Mouse (Mus musculus) left cerebral cortex, postnatal 14 days (tissue): Measurements from ENCODE around the gene Gm20517. TPM values are rescaled to one million over a fixed set of nuclear protein-coding genes. Genes with fewer than 3 reads are reported as not detected.
"Not testable (repeated sequence)": the region's sequence is repeated elsewhere in the genome, so short reads cannot be mapped to it uniquely, and the experiment has no call there.

Experiments
- DNase-seq, 2 experiments: peaks; one replicate each; pipeline ENCODE4 v3.0.0; 2021 to 2022; ENCODE audit warnings: low spot score in 2 of 2, mixed read lengths in 1 of 2
- intact Hi-C: fragments of 180-260 bp; cut with DNase I; formaldehyde crosslinking; loops from one replicate; pipeline ENCODE4 v1.15.1; 2025
- total RNA-seq, 2 experiments: library from RNA; stranded (reverse); gene quantifications; 2 replicates each; pipeline ENCODE4 v1.2.3; 2021

Gm20517 gene
- total RNA-seq, 2 experiments from 2014 or later: 5.8 to 7.4 TPM

DNA sequence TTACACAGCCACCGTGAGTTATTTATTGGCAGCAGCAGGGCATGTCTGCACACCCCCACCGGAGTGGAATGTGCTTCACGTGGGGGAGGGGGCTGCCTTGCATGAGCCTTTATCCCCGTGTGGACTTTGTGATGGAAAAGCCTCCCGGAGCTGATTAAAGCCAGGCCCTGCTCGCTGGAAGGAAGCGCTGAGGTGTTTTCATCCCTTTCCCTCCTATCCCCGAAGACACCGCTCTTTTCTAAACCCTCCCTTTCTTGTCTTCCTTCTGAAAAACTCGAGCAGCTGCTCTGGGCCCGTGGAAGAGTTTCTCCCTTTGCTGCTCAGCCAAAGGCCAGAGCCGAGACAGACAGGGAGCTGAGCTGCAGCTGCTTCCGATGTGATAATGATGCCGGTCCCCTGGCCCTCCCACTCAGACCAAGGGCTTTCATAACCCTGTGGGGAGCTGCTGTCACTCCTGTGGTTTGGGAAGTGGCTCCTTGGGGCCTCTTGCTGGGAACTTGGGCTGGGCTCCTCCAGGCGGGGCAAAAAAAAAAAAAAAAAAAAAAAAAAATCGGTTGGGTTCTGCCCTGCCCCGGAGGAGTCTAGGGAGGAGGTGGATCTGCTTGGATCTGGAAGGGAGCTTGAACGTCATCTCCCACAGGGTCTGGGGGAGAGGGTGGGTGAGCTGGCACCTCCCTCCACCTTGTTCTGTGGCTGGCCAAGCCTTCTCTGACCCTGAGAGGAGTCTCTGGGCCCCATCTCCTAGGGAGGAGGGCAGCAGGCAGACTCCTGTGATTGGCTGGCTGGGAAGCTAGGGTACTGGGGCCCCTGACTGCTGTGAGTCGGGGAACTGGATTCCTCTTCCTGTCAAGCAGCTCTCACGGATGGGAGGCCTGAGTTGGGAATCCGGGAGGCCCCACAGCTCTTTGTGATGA, 15.9 kb upstream of the Gm20517 start:
- intact Hi-C loops: loop anchor here (2.0 to 10.0 kb wide), 2 partner anchors 85 to 211 kb away; partner anchors contain the start of gene Guca1b

DNA sequence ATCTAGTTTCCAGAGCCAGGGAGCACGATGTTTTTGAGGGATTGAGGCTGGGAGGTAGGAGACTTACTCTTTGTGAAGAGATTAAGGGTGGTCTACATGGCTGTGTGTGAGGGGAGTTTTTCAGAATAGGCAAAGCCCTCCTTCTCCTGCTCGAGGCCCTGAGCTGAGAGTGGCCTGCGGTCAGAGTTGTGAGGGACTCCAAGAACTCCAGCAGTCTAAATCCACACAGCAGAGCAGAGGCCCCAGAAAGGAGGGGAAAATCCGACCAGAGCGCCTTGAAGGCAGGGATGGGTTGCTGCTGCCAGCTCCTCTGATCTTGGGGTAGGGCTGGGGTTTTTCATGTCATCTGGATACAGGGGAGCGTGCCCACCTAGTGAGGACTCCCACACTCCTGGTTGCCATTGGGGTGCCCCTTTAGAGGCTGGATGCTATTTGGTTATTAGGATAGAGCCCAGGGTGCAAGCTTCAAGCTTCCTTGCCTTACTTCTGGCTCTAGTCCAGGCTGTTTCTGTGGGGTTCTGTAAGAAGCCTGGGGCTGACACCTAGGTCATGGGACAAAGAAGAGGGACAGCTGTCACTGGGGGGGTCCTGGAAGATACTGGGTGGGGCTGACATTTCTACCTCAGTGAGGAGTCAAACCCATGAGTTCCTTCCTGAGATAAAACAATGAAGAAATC, 15.1 kb upstream of the Gm20517 start:
- intact Hi-C loops: loop anchor here (10.0 kb wide), 1 partner anchor 211 kb away; the partner anchor contains the start of gene Guca1b
- no peak for DNase-seq

More for the DNA sequence above, 15.9 kb upstream of the Gm20517 start:
- no peak for DNase-seq

DNA sequence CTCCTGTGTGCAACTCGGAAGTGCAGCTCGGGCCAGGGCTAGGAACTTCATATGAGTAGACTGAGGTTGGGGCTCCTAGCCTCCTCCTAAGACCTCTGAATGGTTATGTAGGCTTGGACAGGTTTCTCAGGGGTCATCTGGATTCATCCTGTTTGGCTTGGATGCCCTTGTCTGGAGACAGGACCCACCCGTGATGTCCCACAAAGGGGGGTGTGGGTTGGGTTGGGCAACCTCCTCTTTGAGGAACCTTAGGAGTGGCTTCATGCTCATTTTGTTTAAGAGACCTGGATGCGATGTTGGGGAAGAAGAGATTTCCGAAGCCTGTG, 14.6 kb upstream of the Gm20517 start:
- intact Hi-C loops: loop anchor here (10.0 kb wide), 1 partner anchor 212 kb away; the partner anchor contains the start of gene Guca1b

DNA sequence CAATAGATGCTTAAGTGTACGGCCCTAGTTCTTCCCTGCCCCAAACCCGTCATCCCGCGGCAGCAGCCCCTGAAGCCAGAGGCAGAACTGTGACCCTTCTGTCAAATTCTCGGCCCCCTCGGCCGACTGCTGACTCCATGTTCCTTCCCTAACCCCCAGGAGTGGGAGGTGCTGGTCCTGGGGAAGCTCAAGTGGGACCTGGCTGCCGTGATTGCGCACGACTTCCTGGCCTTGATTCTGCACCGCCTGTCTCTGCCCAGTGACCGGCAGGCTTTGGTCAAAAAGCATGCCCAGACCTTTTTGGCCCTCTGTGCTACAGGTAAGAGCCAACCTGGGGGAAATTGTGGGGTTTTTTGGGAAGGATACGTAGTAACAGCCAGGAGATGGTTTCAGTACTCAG, 14.1 kb upstream of the Gm20517 start:
- DNase-seq: no peak
- intact Hi-C loops: loop anchor here (10.0 kb wide), 1 partner anchor 212 kb away; the partner anchor contains the start of gene Guca1b

More for the DNA sequence above, 14.6 kb upstream of the Gm20517 start:
- DNase-seq: no peak

DNA sequence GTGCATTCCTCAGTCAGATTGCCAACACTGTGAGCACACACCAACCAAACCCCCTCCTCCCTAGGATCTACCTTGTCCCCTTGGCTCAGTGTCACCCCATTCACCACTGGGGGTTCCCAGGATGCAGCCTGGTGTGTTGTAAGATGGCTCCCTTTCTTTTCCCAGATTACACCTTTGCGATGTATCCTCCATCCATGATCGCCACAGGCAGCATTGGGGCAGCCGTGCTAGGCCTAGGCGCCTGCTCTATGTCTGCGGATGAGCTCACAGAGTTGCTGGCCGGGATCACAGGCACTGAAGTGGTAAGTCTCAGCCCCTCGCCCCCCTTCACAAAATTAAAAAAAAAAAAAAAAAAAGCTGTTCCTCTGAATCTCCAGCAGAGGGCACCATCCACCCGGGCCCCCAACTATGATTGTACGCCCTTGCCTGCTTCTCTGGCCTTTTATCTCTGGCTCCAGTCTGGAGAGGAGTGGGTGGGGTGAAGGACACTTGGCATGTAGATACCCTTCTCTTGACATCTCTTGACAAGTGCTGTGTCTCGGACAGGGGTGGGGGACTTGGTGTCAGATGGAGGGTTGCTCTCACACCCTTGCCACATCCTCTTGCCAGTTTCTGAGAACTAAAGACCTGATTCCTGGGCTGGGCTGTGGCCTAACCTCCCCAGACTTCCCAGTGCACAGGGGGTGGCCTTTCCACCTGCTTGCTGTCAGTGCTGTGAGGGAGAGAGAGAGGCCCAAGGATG, 13.4 kb upstream of the Gm20517 start:
- DNase-seq: peak in 1 of 2 experiments; percentile 28
- intact Hi-C loops: loop anchor here (10.0 kb wide), 1 partner anchor 213 kb away; the partner anchor contains the start of gene Guca1b

DNA sequence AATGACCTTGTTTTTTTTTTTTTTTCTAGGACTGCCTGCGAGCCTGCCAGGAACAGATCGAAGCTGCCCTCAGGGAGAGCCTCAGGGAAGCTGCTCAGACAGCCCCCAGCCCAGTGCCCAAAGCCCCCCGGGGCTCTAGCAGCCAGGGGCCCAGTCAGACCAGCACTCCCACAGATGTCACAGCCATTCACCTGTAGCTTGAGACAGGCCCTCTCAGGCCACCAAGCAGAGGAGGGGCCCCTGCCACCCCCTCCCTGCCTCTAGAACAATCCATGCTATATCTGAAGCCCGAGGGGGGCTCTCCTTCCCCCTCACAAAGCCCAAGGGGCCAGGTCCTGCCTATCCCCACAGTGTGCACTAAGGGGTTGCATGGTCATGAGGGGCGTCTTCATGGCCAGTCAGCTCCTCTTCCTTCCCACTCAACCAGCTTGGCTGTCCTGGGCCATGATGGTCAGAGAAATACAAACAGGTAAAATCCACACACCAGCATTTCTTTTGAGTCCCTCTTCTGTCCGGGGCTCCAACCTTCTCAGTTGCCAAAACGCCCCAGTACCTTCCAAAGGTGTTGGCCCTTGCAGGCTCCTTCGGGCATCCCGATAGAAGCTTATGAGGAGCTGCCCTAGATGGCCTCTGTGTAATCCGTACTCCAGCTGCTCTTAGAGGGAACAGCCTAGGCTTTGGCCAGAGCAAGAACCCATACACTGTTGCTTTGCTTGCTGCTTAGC, 12.6 kb upstream of the Gm20517 start:
- DNase-seq: not testable (repeated sequence)
- intact Hi-C loops: loop anchor here (10.0 kb wide), 1 partner anchor 214 kb away; the partner anchor contains the start of gene Guca1b

DNA sequence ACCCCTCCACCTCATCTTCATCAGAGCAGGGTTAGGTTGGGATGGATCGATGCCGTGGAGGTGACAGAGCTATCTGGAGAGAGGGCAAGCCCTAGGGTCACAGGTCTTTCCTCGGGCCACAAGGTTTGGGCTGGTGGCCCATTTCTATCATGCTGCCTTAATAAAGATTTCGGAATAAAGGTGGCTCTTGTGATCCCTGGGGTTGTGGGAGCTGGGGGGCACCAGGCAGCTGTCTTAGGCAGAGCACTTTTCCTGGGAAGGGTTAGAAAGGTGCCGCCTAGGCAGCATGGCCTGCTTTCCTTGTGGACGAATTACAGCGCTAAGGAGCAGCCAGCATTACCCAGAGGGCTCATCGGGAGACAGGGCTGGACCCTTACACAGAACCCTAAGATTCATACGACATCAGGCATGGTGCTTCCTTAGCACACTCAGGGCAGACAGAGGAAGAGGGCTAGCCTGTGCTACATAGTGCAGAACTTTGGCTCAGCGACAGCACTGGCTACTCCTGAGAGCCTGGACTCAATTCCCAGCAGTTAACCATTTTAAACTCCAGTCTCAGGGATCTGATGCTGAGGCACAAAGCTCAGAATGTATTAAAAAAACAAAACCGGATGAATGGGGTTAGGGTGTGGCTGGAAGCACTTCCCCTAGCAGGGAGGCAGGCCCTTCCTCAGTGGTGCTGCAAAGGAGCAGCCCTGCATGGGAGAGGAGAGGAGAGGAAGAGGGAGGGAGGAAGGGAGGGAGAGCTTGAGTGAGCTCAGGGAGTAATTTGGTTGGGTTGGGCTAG, 11.7 kb upstream of the Gm20517 start:
- intact Hi-C loops: loop anchor here (10.0 kb wide), 1 partner anchor 215 kb away; the partner anchor contains the start of gene Guca1b
- DNase-seq: no peak

DNA sequence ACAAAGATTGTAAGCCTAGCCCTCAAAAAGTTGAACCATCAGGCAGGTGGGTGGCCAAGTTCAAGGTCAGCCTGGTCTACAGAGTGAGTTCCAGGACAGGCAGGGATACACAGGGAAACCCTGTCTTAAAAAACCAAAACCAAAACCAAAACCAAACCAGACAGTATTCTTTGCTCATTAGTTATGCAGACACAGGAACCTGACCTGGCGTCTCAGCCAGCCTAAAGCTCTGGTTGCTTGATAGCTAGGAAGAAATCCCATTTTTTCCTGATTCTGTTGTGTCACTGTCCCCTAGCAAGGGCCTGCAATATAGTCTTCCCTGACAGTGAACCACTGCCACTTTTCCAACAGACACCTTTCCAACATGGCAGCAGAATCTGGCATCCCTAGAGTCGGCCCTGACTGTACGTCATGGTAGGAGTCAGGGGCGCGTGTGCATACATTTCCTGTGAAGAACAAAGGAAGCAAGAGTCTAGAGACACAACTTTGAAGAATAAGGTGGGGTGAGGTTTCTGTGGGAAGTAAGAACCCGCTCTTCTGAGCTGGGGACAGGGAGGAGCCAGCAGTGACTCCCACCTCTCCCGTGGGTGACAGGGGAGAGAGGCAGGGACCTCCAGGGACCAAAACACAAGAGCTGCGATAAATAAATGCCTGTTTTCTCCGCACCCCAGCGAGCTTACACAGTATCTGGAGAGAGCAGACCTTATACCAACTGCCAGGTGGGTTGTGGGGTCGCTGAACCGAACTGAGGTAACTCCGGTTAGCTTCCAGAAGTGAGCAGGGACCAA, 10.6 kb upstream of the Gm20517 start:
- intact Hi-C loops: no loop called here
- no peak for DNase-seq

DNA sequence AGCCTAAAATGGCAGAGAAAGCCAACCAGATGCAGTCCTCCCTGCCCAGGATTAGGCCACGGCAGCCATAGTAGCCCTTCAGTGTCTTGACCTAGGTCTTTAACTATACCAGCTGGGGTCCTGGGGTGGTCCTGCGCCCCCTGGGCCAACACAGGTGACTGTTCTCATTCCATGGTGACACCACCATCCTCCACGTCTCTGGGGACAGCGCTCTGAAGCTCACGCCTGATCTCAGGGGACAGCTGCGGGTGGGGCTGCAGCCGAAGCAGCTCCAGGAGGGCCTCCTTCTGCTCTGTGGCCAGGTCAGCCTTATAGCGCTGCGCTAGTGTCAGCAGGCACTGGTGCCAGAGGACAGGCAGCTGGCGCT, 10.0 kb upstream of the Gm20517 start:
- no peak for DNase-seq
- intact Hi-C loops: no loop called here

DNA sequence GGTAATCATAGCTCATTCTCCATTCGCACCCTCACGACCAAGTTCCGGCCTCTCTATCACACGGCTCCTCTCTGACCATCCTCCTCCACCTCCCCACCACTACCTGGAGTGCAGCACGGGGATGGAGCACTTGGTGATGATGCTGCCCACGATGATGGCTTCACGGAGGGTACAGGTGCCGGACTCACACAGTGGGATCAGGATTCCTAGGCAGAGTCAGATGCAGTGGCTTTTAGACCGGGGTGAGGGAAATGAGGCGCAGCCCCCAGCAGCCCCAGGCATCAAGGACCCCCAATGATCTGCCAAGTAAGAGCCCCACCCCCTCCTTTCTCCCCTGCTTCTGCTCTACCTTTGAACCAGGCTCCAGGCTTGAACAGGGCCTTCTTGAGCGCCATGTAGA, 9.1 kb upstream of the Gm20517 start:
- intact Hi-C loops: no loop called here
- DNase-seq: no peak

DNA sequence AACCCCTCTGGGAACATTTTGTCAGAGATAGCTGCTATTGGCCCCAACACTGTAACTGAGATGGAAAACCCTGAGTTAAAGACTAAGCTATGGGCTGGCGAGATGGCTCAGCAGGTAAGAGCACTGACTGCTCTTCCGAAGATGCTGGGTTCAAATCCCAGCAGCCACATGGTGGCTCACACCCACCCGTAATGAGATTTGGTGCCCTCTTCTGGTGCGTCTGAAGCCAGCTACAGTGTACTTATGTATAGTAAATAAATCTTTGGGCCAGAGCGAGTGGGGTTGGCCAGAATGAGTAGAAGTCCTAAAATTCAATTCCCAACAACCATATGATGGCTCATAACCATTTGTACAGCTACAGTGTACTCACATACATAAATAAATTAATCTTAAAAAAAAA, 5.2 kb upstream of the Gm20517 start:
- DNase-seq: no peak
- intact Hi-C loops: no loop called here

DNA sequence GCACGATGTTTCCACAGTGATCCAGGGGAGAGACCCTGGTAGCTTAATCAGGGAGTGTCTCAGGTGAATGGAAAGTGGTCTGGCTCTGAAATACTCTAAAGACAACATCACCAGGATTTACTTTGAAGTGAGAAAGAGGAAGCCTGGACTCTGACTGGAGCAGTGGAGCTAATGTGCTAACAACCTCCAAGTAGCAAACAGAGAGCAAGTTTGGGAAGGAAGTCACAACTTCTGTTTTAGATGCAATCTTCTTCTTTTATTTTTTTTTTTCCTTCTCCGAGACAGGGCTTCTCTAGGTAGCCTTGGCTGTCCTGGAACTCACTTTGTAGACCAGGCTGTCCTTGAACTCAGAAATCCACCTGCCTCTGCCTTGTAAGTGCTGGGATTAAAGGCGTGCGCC, 2.2 kb upstream of the Gm20517 start:
- intact Hi-C loops: no loop called here
- no peak for DNase-seq

DNA sequence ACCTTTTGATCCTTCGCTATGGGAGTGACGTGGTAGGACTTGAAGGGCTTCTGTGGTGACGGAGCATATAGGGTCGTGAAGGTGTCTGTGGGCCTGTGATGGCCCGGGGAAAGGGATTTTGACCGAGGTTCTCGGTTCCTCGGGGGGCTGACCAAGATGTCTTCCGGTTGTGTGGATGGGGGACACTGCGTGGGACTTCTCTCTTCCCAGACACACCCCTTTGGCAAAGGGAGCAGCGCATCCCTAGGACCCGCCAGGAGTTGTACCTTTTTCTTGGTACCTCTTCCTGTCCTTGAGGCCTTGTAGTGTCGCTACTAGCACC, 233 bp downstream of the Gm20517 start:
- no peak for DNase-seq
- intact Hi-C loops: loop anchor here (5.0 kb wide), 1 partner anchor 71 kb away; no protein-coding TSS in a partner anchor

DNA sequence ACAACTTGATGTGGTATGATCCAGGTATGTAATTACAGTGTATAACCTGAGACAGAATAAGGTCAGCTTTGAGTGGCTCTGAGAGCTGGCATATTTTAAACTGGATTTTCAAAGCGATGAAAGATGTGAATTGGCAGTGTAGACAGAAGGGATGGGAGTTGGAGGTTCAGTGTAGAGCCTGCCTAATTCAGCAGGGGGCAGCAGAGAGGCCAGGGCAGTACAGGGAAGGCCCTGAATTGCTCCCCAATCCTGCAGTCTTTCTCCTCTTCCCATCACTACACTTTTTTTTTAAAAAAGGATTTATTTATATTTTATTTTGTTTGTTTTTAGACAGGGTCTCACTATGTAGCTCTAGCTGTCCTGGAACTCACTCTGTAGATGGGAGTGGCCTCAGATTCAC, 2.6 kb downstream of the Gm20517 start:
- DNase-seq: no peak
- intact Hi-C loops: loop anchor here (5.0 kb wide), 1 partner anchor 68 kb away; no protein-coding TSS in a partner anchor

DNA sequence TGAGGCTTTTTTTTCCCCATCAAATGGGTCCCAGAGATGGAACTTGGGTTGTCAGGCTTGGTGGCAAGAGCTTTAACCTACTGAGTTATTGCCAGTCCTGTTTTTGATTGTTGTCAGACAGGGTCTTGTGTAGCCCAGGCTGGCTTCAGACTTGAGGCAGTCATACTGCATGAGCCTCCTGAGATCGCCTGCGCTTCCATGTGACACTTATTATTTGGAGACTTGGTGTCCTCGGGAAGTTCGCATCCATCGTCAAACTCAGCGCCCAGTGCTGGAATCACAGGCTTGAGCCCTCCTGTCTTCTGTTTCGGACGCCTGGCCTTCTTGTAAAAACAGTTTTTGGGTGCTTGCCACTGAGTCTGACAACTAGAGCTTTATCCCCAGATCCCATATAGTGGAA, 4.7 kb downstream of the Gm20517 start:
- no peak for DNase-seq
- intact Hi-C loops: no loop called here

DNA sequence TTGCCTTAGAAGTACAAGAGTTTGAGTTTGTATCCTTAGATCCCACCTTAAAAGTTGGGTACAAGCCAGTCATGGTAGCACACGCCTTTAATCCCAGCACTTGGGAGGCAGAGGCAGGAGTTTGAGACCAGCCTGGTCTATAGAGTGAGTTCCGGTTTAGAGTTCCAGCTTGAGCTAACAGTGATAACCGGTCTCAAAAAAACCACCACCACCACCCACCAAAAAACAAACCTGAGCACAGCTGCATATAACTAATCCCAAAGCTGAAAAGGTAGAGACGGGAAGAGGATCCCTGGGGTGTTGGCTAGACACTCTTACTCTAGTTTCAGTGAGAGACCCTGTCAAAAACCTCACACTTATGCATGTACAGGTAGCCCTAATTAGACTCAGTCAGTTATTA, 5.3 kb downstream of the Gm20517 start:
- intact Hi-C loops: no loop called here
- no peak for DNase-seq

DNA sequence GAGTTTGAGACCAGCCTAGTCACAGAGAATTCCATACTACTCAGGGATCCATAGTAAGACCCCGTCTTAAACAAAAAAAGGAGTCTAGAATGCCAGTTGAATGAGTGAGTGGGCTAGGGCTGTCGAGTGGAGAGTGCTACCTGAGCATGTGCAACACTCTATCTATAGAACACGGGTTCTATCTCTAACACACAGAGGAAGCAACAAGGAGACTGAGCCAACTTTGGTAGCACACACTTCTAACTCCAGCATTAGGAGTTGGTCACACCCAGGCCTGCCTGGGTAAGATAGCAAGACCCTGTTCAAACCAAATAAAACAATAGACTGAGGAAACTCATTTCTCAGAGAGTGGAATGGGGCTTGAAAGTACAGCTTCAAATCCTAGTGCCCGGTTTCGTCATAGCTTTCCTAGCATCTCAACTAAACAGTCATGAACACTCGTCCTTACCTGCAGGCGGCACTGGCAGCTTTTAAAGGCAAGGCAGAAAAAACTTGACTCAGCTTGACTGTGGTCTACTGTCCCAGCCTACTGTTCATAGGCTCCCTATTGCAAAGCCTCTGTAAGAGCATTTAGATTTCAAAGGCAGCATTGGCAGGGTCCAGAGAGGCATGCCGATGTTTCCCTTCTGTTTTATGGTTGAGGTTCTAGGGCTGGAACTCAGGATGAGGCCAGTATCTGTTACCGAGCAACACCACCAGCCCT, 6.4 kb downstream of the Gm20517 start:
- intact Hi-C loops: no loop called here
- DNase-seq: no peak
